9 mouse cellular contexts compared by ENCODE assay signal in genomic region chr6:33294626-33295025, GRCm38 (mm10). TPM values are rescaled to one million over a fixed set of nuclear protein-coding genes. Genes with fewer than 3 reads are reported as not detected.
DNase-seq lines count a peak whose midpoint lies in the region; ATAC-seq and TF ChIP-seq lines count a peak whose summit lies in the region.
"Had no signal": no experiment of that assay in that cellular context is flagged by ENCODE, and none has a peak within 500 bp of the region (broad histone marks: within the 10 kb centered on the region; RNA-seq: fewer than 3 reads in every experiment).

No protein-coding gene starts in this region.

- no peaks in the 10 kb centered on the region for H3K4me1 ChIP-seq in embryonic facial prominence, embryonic 11.5 days (ENCODE audit: control insufficient read depth, insufficient read depth, low read length)
- H3K4me1 ChIP-seq in embryonic facial prominence, embryonic 10.5 days = no peaks in the 10 kb centered on the region
- H3K4me1 ChIP-seq in lung, postnatal 0 days (ENCODE audit: insufficient read depth, low read depth, low read length) = no peaks in the 10 kb centered on the region

- no peaks in the 10 kb centered on the region for H3K36me3 ChIP-seq in embryonic facial prominence, embryonic 11.5 days (replicated peaks; ENCODE audit: control insufficient read depth, insufficient read depth, low read depth, low read length)
- peaks cover 3% of the 10 kb centered on the region for H3K36me3 ChIP-seq in embryonic facial prominence, embryonic 10.5 days (replicated peaks)
- no peaks in the 10 kb centered on the region for H3K36me3 ChIP-seq in lung, postnatal 0 days (ENCODE audit: insufficient read depth, low read length)

- H3K27ac ChIP-seq in embryonic facial prominence, embryonic 11.5 days (replicated peaks; ENCODE audit: low read depth, low read length) = no peak overlapping the region
- H3K27ac ChIP-seq in embryonic facial prominence, embryonic 10.5 days (replicated peaks) = no peak overlapping the region
- no peak overlapping the region for H3K27ac ChIP-seq in lung, postnatal 0 days (ENCODE audit: low read length)
- H3K27ac ChIP-seq: layer of hippocampus, adult 2 months had no signal

- no peaks in the 10 kb centered on the region for H3K27me3 ChIP-seq in embryonic facial prominence, embryonic 11.5 days (ENCODE audit: control insufficient read depth, insufficient read depth, low read length)
- H3K27me3 ChIP-seq in embryonic facial prominence, embryonic 10.5 days (replicated peaks; ENCODE audit: low read depth, poor library complexity, severe bottlenecking) = no peaks in the 10 kb centered on the region
- no peaks in the 10 kb centered on the region for H3K27me3 ChIP-seq in lung, postnatal 0 days (replicated peaks; ENCODE audit: insufficient read depth, low read length)

- H3K4me2 ChIP-seq in embryonic facial prominence, embryonic 11.5 days (ENCODE audit: low read depth, low read length) = no peak overlapping the region
- H3K4me2 ChIP-seq in lung, postnatal 0 days (replicated peaks; ENCODE audit: low read depth, low read length) = no peak overlapping the region

- DNase-seq in embryonic facial prominence, embryonic 11.5 days (ENCODE audit: low spot score) = peak; percentile 19
- no peak for DNase-seq in embryonic facial prominence, embryonic 10.5 days (ENCODE audit: low spot score)
- DNase-seq in lung, postnatal 36 days = peak; percentile 10
- DNase-seq in lung, postnatal 0 days (ENCODE audit: low spot score) = no peak
- peak; percentile 31 to 70 for DNase-seq in cerebellum, postnatal 25 days
- DNase-seq in kidney, postnatal 4 days = peak; percentile 63 to 72
- no peak for DNase-seq in thymus, postnatal 14 days

- 56% methylated on average over 2 of the region's 2 CpGs for WGBS in embryonic facial prominence, embryonic 11.5 days
- 86% methylated on average over 2 of the region's 2 CpGs for WGBS in embryonic facial prominence, embryonic 10.5 days
- 76% methylated on average over 2 of the region's 2 CpGs for WGBS in lung, postnatal 0 days

- no peak for TF ChIP-seq CTCF in lung, postnatal 0 days (IDR thresholded peaks at IDR 0.05)

- H3K9me3 ChIP-seq in embryonic facial prominence, embryonic 11.5 days (replicated peaks; ENCODE audit: control insufficient read depth, low read length) = no peaks in the 10 kb centered on the region
- H3K9me3 ChIP-seq in embryonic facial prominence, embryonic 10.5 days = no peaks in the 10 kb centered on the region
- H3K9me3 ChIP-seq in lung, postnatal 0 days (ENCODE audit: low read length) = no peaks in the 10 kb centered on the region

- no peak overlapping the region for H3K9ac ChIP-seq in embryonic facial prominence, embryonic 11.5 days (replicated peaks; ENCODE audit: low read length)
- no peak overlapping the region for H3K9ac ChIP-seq in lung, postnatal 0 days (replicated peaks; ENCODE audit: low read depth)

- no peak overlapping the region for H3K4me3 ChIP-seq in embryonic facial prominence, embryonic 11.5 days (ENCODE audit: low read depth, low read length)
- no peak overlapping the region for H3K4me3 ChIP-seq in embryonic facial prominence, embryonic 10.5 days
- no peak overlapping the region for H3K4me3 ChIP-seq in lung, postnatal 0 days (ENCODE audit: low read depth, low read length)
- H3K4me3 ChIP-seq: layer of hippocampus, adult 2 months had no signal

- ATAC-seq in embryonic facial prominence, embryonic 11.5 days (replicated peaks; ENCODE audit: insufficient number of reproducible peaks, low FRiP score, low TSS enrichment, low read depth) = no peak
- ATAC-seq in lung, postnatal 0 days = no peak
- no peak for ATAC-seq in megakaryocyte progenitor cell, adult 5-6 weeks (replicated peaks; ENCODE audit: poor library complexity)

- TF ChIP-seq EP300 in lung, postnatal 0 days (IDR thresholded peaks at IDR 0.05) = no peak

RNA-seq across cellular contexts. Expression of gene Exoc4, which starts 45.7 kb away (rescaled TPM):
- 21.0 and 24.8 TPM in 2 replicates for polyA plus RNA-seq in embryonic facial prominence, embryonic 11.5 days (2014; fragmentation: Nextera tagmentation; extraction: Ambion mirVana)
- 32.1 and 34.4 TPM in 2 replicates for polyA plus RNA-seq in embryonic facial prominence, embryonic 10.5 days (2016; fragmentation: Nextera tagmentation; extraction: Ambion mirVana)
- 11.7 and 15.1 TPM in 2 replicates for polyA plus RNA-seq in lung, postnatal 0 days (2015; fragmentation: Nextera tagmentation; extraction: Ambion mirVana)
- 35.2 and 40.0 TPM in 2 replicates for total RNA-seq in megakaryocyte progenitor cell, adult 5-6 weeks (2015)
- total RNA-seq in megakaryocyte progenitor cell, adult 5-6 weeks (2017) = 49.3 and 54.8 TPM in 2 replicates

Comparison
In these comparisons a context has a peak if more than half of its experiments do, and no peak if none do; other contexts are left out.
1. DNase-seq: peak in embryonic facial prominence, embryonic 11.5 days (single experiment), lung, postnatal 36 days (single experiment), cerebellum, postnatal 25 days (2 of 2) and kidney, postnatal 4 days (2 of 2); none in embryonic facial prominence, embryonic 10.5 days (single experiment), lung, postnatal 0 days (single experiment) and thymus, postnatal 14 days (single experiment).